Mouse (Mus musculus) intestine, postnatal 0 days (tissue): ENCODE measurements around the gene Glis3. TPM values are rescaled to one million over a fixed set of nuclear protein-coding genes. Genes with fewer than 3 reads are reported as not detected.

ENCODE experiments used
- ATAC-seq: fragments of 200-750 bp; cut with Nextera tagmentation; 2 replicates; pipeline ENCODE4 v1.8.0; 2017; ENCODE audit warnings: mild to moderate bottlenecking, moderate TSS enrichment, moderate library complexity
- H3K27ac ChIP-seq: fragments of 300-500 bp; sonication (generic); 2 replicates; pipeline ENCODE4 v1.5.1; 2014; ENCODE audit warnings: mild to moderate bottlenecking, low read depth, low read length, moderate library complexity
- H3K27me3 ChIP-seq: fragments of 300-500 bp; sonication (generic); replicated peaks from 2 replicates; pipeline ENCODE4 v1.6.1; 2014; ENCODE audit warnings: low read length, mixed read lengths; ENCODE audit not compliant: control insufficient read depth, insufficient read depth
- H3K36me3 ChIP-seq: fragments of 300-500 bp; sonication (generic); 2 replicates; pipeline ENCODE4 v1.6.1; 2014; ENCODE audit warnings: mild to moderate bottlenecking, moderate library complexity; ENCODE audit not compliant: control insufficient read depth, insufficient read depth
- H3K4me1 ChIP-seq: fragments of 300-500 bp; sonication (generic); replicated peaks from 2 replicates; pipeline ENCODE4 v1.6.1; 2014; ENCODE audit warnings: antibody characterized with exemption, low read length, mixed read lengths; ENCODE audit not compliant: control insufficient read depth, insufficient read depth
- H3K4me2 ChIP-seq: fragments of 300-500 bp; sonication (generic); replicated peaks from 2 replicates; pipeline ENCODE4 v1.6.1; 2014; ENCODE audit warnings: low read depth, mild to moderate bottlenecking, moderate library complexity
- H3K4me3 ChIP-seq: fragments of 300-500 bp; sonication (generic); 2 replicates; pipeline ENCODE4 v1.5.1; 2014; ENCODE audit warnings: low read depth, low read length
- H3K9ac ChIP-seq: fragments of 300-500 bp; sonication (generic); 2 replicates; pipeline ENCODE4 v1.6.1; 2014; ENCODE audit warnings: mild to moderate bottlenecking, low read depth, low read length
- H3K9me3 ChIP-seq: fragments of 300-500 bp; sonication (generic); 2 replicates; pipeline ENCODE4 v1.6.1; 2016; ENCODE audit warnings: mixed run types; ENCODE audit not compliant: control insufficient read depth
- CTCF ChIP-seq: sonication (generic); IDR thresholded peaks from 2 replicates; pipeline ENCODE4 v1.5.1; 2016; ENCODE audit warnings: low read depth, mild to moderate bottlenecking, control low read depth, antibody characterized with exemption, moderate library complexity
- WGBS: fragments of 180-500 bp; shearing (Covaris S2); extraction: QIAGEN DNeasy Blood & Tissue Kit; methylation state at CpG from one replicate; pipeline ENCODE4 v1.1.7; 2014; 5-methylcytosine and 5-hydroxymethylcytosine counted together
- polyA plus RNA-seq: library from polyadenylated mRNA; unstranded; fragments of >200 nt; fragmentation: Nextera tagmentation; extraction: Ambion mirVana; gene quantifications from 2 replicates; pipeline ENCODE4 v1.2.1, GENCODE M21; 2015

The Glis3 gene
- polyA plus RNA-seq, 1 experiment from 2014 or later, result 0.86 TPM

- Histone ChIP-seq H3K27me3 (no peaks in the 10 kb centered on the region), H3K27ac (no peak overlapping the region), H3K4me2 (no peak overlapping the region), H3K9me3 (no peaks in the 10 kb centered on the region), H3K9ac (no peak overlapping the region), H3K4me1 (no peaks in the 10 kb centered on the region), H3K36me3 (no peaks in the 10 kb centered on the region), H3K4me3 (no peak overlapping the region)
- 78% methylated on average over 7 of the region's 7 CpGs for WGBS
- TF ChIP-seq CTCF, result no peak
- no peak for ATAC-seq
Observed at GRCm38 (mm10) chr19:28247345-28247744, 432.5 kb downstream of the Glis3 start.

GRCm38 (mm10) chr19:28246186-28246585, 433.7 kb downstream of the Glis3 start:
- Histone ChIP-seq H3K4me2 (no peak overlapping the region), H3K27ac (no peak overlapping the region), H3K9ac (no peak overlapping the region), H3K9me3 (no peaks in the 10 kb centered on the region), H3K4me3 (no peak overlapping the region), H3K4me1 (no peaks in the 10 kb centered on the region), H3K27me3 (no peaks in the 10 kb centered on the region), H3K36me3 (no peaks in the 10 kb centered on the region)
- TF ChIP-seq CTCF, result no peak
- no peak for ATAC-seq
- 82% methylated on average over 5 of the region's 5 CpGs for WGBS

- Histone ChIP-seq H3K4me2 (no peak overlapping the region), H3K4me3 (no peak overlapping the region), H3K27me3 (no peaks in the 10 kb centered on the region), H3K27ac (no peak overlapping the region), H3K9me3 (no peaks in the 10 kb centered on the region), H3K36me3 (no peaks in the 10 kb centered on the region), H3K9ac (no peak overlapping the region), H3K4me1 (no peaks in the 10 kb centered on the region; the same call in 1 of the 2 replicates)
- no peak for ATAC-seq
- no peak for TF ChIP-seq CTCF
- 86% methylated on average over 4 of the region's 4 CpGs for WGBS
Observed at GRCm38 (mm10) chr19:28238073-28238472, 441.8 kb downstream of the Glis3 start.

- no peak overlapping the region for H3K4me2 ChIP-seq
- no peak overlapping the region for H3K4me3 ChIP-seq
- H3K4me1 ChIP-seq, result no peaks in the 10 kb centered on the region; the same call in 1 of the 2 replicates
- WGBS, result 91% methylated on average over 2 of the region's 2 CpGs
- H3K27ac ChIP-seq, result no peak overlapping the region
- no peak overlapping the region for H3K9ac ChIP-seq
- H3K27me3 ChIP-seq, result no peaks in the 10 kb centered on the region
- no peak for ATAC-seq
- no peaks in the 10 kb centered on the region for H3K36me3 ChIP-seq
- no peak for TF ChIP-seq CTCF
- H3K9me3 ChIP-seq, result no peaks in the 10 kb centered on the region
Observed at GRCm38 (mm10) chr19:28237621-28238020, 442.3 kb downstream of the Glis3 start.

GRCm38 (mm10) chr19:28235571-28235970, 444.3 kb downstream of the Glis3 start:
- 0 out of 2 replicates have a peak overlapping the region, but pooled peaks have one; percentile 13 for H3K4me2 ChIP-seq
- H3K27ac ChIP-seq, result no peak overlapping the region
- H3K9me3 ChIP-seq, result no peaks in the 10 kb centered on the region
- ATAC-seq, result peak; percentile 56; the same call in 1 of the 2 replicates
- H3K4me3 ChIP-seq, result no peak overlapping the region
- 46% methylated on average over 5 of the region's 5 CpGs for WGBS
- H3K9ac ChIP-seq, result no peak overlapping the region
- TF ChIP-seq CTCF, result no peak
- no peaks in the 10 kb centered on the region; the same call in 1 of the 2 replicates for H3K4me1 ChIP-seq
- H3K27me3 ChIP-seq, result no peaks in the 10 kb centered on the region
- H3K36me3 ChIP-seq, result no peaks in the 10 kb centered on the region

GRCm38 (mm10) chr19:28235096-28235495, 444.8 kb downstream of the Glis3 start:
- Histone ChIP-seq H3K36me3 (no peaks in the 10 kb centered on the region), H3K27ac (no peak overlapping the region), H3K9ac (no peak overlapping the region), H3K4me2 (no peak overlapping the region), H3K4me1 (no peaks in the 10 kb centered on the region; the same call in 1 of the 2 replicates), H3K9me3 (no peaks in the 10 kb centered on the region), H3K4me3 (no peak overlapping the region), H3K27me3 (no peaks in the 10 kb centered on the region)
- ATAC-seq, result no peak
- WGBS, result 94% methylated on average over 9 of the region's 9 CpGs
- no peak for TF ChIP-seq CTCF

GRCm38 (mm10) chr19:28234676-28235075, 445.2 kb downstream of the Glis3 start:
- H3K4me1 ChIP-seq, result no peaks in the 10 kb centered on the region; the same call in 1 of the 2 replicates
- H3K27ac ChIP-seq, result no peak overlapping the region
- TF ChIP-seq CTCF, result no peak
- no peak overlapping the region for H3K4me2 ChIP-seq
- H3K4me3 ChIP-seq, result no peak overlapping the region
- H3K9me3 ChIP-seq, result no peaks in the 10 kb centered on the region
- WGBS, result 92% methylated on average over 2 of the region's 2 CpGs
- H3K36me3 ChIP-seq, result no peaks in the 10 kb centered on the region
- no peak for ATAC-seq
- no peaks in the 10 kb centered on the region for H3K27me3 ChIP-seq
- H3K9ac ChIP-seq, result no peak overlapping the region
